Comparison of ENCODE assay signal across 8 mouse cellular contexts in the genomic region with DNA sequence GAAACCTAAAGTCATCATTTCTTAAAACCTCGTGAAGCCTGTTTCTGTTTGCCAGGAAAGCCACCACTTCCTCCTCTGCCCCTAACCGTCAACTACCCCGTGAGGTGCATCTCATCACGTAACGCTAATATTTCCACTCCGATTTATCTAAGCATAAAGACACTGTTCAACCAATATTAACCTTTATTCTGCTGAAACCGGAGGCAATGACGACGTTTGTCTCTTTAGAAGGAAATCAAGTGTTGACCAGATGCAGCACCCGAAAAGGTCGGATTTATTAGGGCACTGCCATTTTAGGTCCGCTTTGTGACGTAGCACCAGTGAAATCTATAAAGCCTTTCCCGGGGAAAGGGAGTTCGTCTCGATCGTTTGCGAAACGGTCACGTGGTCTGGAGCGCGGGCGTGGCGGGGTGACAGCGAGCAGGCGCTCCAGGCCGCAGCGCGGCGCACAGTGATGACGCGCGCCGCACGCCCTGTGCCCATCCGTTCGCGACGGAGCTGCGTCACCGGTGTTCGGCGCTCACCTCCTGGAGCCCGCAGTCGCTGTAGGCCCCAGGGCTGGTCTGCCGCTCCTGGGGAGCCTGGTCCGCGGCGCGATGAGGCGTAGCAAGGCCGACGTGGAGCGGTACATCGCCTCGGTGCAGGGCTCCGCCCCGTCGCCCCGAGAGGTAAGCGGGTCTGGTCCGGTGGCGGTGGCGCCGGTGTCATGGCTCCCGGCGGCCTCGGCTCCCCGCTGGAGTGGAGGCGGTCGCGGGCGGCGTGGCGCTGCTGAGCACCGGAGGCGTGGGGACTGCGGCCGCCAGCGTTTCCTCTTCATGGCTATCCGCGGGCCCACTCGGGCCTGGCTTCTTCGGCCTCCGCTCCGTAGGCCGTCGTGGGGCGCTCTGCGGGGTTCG. TPM values are rescaled to one million over a fixed set of nuclear protein-coding genes. Genes with fewer than 3 reads are reported as not detected.
A peak's percentile ranks its signal among the peaks of the same experiment; 100 is the strongest.
DNase-seq lines count a peak whose midpoint lies in the region; ATAC-seq and TF ChIP-seq lines count a peak whose summit lies in the region.

Gene Ranbp2, plus strand, starts transcription at position 537 of the 896 bp plus-strand sequence.

- H3K9me3 ChIP-seq in kidney, embryonic 14.5 days (ENCODE audit: control insufficient read depth, low read length), result no peaks in the 10 kb centered on the region
- H3K9me3 ChIP-seq in limb, embryonic 15.5 days, result no peaks in the 10 kb centered on the region

- H3K27ac ChIP-seq in bone marrow macrophage, adult 2 months (ENCODE audit: insufficient read depth, low read depth, low read length), result peak within 1 kb of the TSS; percentile 95
- peak within 1 kb of the TSS; percentile 91 for H3K27ac ChIP-seq in embryonic fibroblast, embryonic 13.5 days (ENCODE audit: insufficient read depth, low read length)
- peak within 1 kb of the TSS; percentile 96 for H3K27ac ChIP-seq in kidney, embryonic 14.5 days (ENCODE audit: low read depth, low read length)
- peak within 1 kb of the TSS; percentile 98 for H3K27ac ChIP-seq in limb, embryonic 15.5 days

- no peaks in the 10 kb centered on the region for H3K27me3 ChIP-seq in kidney, embryonic 14.5 days (ENCODE audit: control insufficient read depth, insufficient read depth, low read length)
- H3K27me3 ChIP-seq in limb, embryonic 15.5 days, result no peaks in the 10 kb centered on the region

- no peak for TF ChIP-seq POLR2A in bone marrow macrophage, adult 2 months (IDR thresholded peaks at IDR 0.05; ENCODE audit: borderline replicate concordance, low read depth, low read length)
- peak; percentile 81 for TF ChIP-seq POLR2A in embryonic fibroblast, embryonic 13.5 days (IDR thresholded peaks at IDR 0.05; ENCODE audit: low read depth, low read length)

- peak within 1 kb of the TSS; percentile 71 for H3K4me2 ChIP-seq in kidney, embryonic 14.5 days (replicated peaks; ENCODE audit: low read depth, low read length)
- H3K4me2 ChIP-seq in limb, embryonic 15.5 days, result peak within 1 kb of the TSS; percentile 53

- no peaks in the 10 kb centered on the region; the same call in 1 of the 2 replicates for H3K36me3 ChIP-seq in kidney, embryonic 14.5 days (ENCODE audit: control insufficient read depth, insufficient read depth, low read length)
- no peaks in the 10 kb centered on the region for H3K36me3 ChIP-seq in limb, embryonic 15.5 days

- peak within 1 kb of the TSS; percentile 90 for H3K4me3 ChIP-seq in bone marrow macrophage, adult 2 months (ENCODE audit: insufficient read depth, low read length)
- H3K4me3 ChIP-seq in embryonic fibroblast, embryonic 13.5 days (ENCODE audit: insufficient read depth, low read length), result peak within 1 kb of the TSS; percentile 74
- H3K4me3 ChIP-seq in kidney, embryonic 14.5 days (ENCODE audit: low read length), result peak within 1 kb of the TSS; percentile 97
- H3K4me3 ChIP-seq in limb, embryonic 15.5 days, result peak within 1 kb of the TSS; percentile 96

- TF ChIP-seq CTCF in bone marrow macrophage, adult 2 months (IDR thresholded peaks at IDR 0.05; ENCODE audit: low read depth, low read length), result no peak
- TF ChIP-seq CTCF in embryonic fibroblast, embryonic 13.5 days (IDR thresholded peaks at IDR 0.05; ENCODE audit: borderline replicate concordance, insufficient read depth, low read length), result no peak

- ATAC-seq in kidney, embryonic 14.5 days (ENCODE audit: low FRiP score, low TSS enrichment), result peak; percentile 98
- ATAC-seq in limb, embryonic 15.5 days (ENCODE audit: insufficient number of reproducible peaks, low FRiP score, low TSS enrichment, low read depth), result peak; percentile 97

- under 1% methylated on average over 69 of the region's 91 CpGs for WGBS in kidney, embryonic 14.5 days
- under 1% methylated on average over 88 of the region's 91 CpGs for WGBS in limb, embryonic 15.5 days

- H3K9ac ChIP-seq in kidney, embryonic 14.5 days (ENCODE audit: low read depth, low read length), result peak within 1 kb of the TSS; percentile 92
- peak within 1 kb of the TSS; percentile 97 for H3K9ac ChIP-seq in limb, embryonic 15.5 days

- peak; percentile 98 for DNase-seq in A20 (ENCODE audit: low read depth, low spot score)
- DNase-seq in heart, adult 9 months (ENCODE audit: low spot score in 2 of 2), result peak; percentile 97 to 98
- peak; percentile 92 to 96 for DNase-seq in monocyte, adult 2 months (ENCODE audit: low read depth in 1 of 2, low spot score in 2 of 2)
- DNase-seq in spleen, postnatal 36 days (ENCODE audit: low spot score in 2 of 2), result peak; percentile 98

- H3K4me1 ChIP-seq in bone marrow macrophage, adult 2 months (ENCODE audit: control insufficient read depth, insufficient read depth, low read length), result peaks cover 10% of the 10 kb centered on the region
- peaks cover 3% of the 10 kb centered on the region for H3K4me1 ChIP-seq in embryonic fibroblast, embryonic 13.5 days (ENCODE audit: control insufficient read depth, insufficient read depth, low read length)
- peaks cover 5% of the 10 kb centered on the region; the same call in 1 of the 2 replicates for H3K4me1 ChIP-seq in kidney, embryonic 14.5 days (ENCODE audit: control insufficient read depth, insufficient read depth, low read length)
- H3K4me1 ChIP-seq in limb, embryonic 15.5 days, result peaks cover 7% of the 10 kb centered on the region; the same call in 1 of the 2 replicates

RNA-seq across cellular contexts. Expression of gene Ranbp2, which starts in this region (rescaled TPM):
- polyA plus RNA-seq in bone marrow macrophage, adult 2 months (2012; ENCODE audit: insufficient read depth, insufficient read length, missing spikeins), result 38.0 and 42.2 TPM in 2 replicates
- 90.6 and 91.0 TPM in 2 replicates for polyA plus RNA-seq in embryonic fibroblast, embryonic 13.5 days (2011; ENCODE audit: insufficient read length, low read depth, missing spikeins)
- polyA plus RNA-seq in kidney, embryonic 14.5 days (2014; fragmentation: Nextera tagmentation; extraction: Ambion mirVana), result 26.2 and 48.2 TPM in 2 replicates
- 18.6 and 22.5 TPM in 2 replicates for polyA plus RNA-seq in limb, embryonic 15.5 days (2015; fragmentation: Nextera tagmentation; extraction: Ambion mirVana)

Comparison
In these comparisons a context has a peak if more than half of its experiments do, and no peak if none do; other contexts are left out.
1. Peak in every context shown above with its lines: DNase-seq, ATAC-seq, H3K4me3 ChIP-seq and H3K27ac ChIP-seq.